Comparison of ENCODE assay signal across 26 mouse cellular contexts in the genomic region with DNA sequence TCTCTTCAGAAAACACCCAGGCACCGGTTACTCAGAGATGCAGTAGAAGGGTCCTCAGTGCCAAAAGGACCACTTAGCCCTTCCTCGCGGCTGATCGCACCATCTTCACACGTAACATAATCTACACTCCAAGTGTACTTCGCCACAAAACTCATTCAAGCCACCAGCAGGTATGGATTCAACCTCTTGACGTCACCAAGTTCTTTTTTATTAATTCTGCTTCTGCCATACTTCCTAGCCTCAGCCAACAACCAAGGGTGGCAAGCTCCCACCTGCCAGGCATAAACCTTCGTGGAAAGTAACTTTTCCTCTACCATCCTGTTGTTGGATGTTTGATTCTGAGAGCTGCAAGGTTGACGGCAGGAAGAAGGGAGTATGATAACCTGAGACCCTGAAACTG. TPM values are rescaled to one million over a fixed set of nuclear protein-coding genes. Genes with fewer than 3 reads are reported as not detected.
DNase-seq lines count a peak whose midpoint lies in the region; ATAC-seq and TF ChIP-seq lines count a peak whose summit lies in the region.
"Had no signal": no experiment of that assay in that cellular context is flagged by ENCODE, and none has a peak within 500 bp of the region (broad histone marks: within the 10 kb centered on the region; RNA-seq: fewer than 3 reads in every experiment).

No protein-coding gene starts in this region.

- no peak overlapping the region for H3K4me3 ChIP-seq in gastrocnemius, adult 2 months
- H3K4me3 ChIP-seq in midbrain, embryonic 11.5 days (ENCODE audit: low read depth, low read length): no peak overlapping the region
- H3K4me3 ChIP-seq in midbrain, embryonic 13.5 days (replicated peaks): no peak overlapping the region
- H3K4me3 ChIP-seq: embryonic facial prominence, embryonic 10.5 days; embryonic facial prominence, embryonic 12.5 days; forebrain, embryonic 13.5 days; forebrain, embryonic 15.5 days had no signal

- H3K27ac ChIP-seq in gastrocnemius, adult 2 months: peak overlapping the region; percentile 81
- H3K27ac ChIP-seq in midbrain, embryonic 11.5 days (ENCODE audit: low read depth, low read length): no peak overlapping the region
- no peak overlapping the region for H3K27ac ChIP-seq in midbrain, embryonic 13.5 days
- H3K27ac ChIP-seq: embryonic facial prominence, embryonic 10.5 days; embryonic facial prominence, embryonic 12.5 days; forebrain, embryonic 13.5 days; forebrain, embryonic 15.5 days had no signal

- 92% methylated on average over 9 of the region's 9 CpGs for WGBS in midbrain, embryonic 11.5 days
- WGBS in midbrain, embryonic 13.5 days: 95% methylated on average over 9 of the region's 9 CpGs

- no peak for ATAC-seq in midbrain, embryonic 11.5 days (ENCODE audit: low FRiP score)
- no peak for ATAC-seq in midbrain, embryonic 13.5 days
- ATAC-seq: CD4-positive, CD25-positive, alpha-beta regulatory T cell, adult 4 months; Patski had no signal

- TF ChIP-seq CTCF in gastrocnemius, adult 2 months (IDR thresholded peaks at IDR 0.05): no peak

- H3K27me3 ChIP-seq in midbrain, embryonic 11.5 days (ENCODE audit: control insufficient read depth, insufficient read depth, low read length): no peaks in the 10 kb centered on the region
- no peaks in the 10 kb centered on the region for H3K27me3 ChIP-seq in midbrain, embryonic 13.5 days
- H3K27me3 ChIP-seq: CH12.LX; embryonic facial prominence, embryonic 12.5 days; forebrain, embryonic 13.5 days; forebrain, embryonic 15.5 days had no signal

- intact Hi-C loops in gastrocnemius, adult 2 months (cut with DNase I): loop anchor here (5.0 kb wide), 1 partner anchor 106 kb away; no protein-coding TSS in a partner anchor

- no peaks in the 10 kb centered on the region for H3K9me3 ChIP-seq in midbrain, embryonic 11.5 days (ENCODE audit: control insufficient read depth, low read length)
- no peaks in the 10 kb centered on the region for H3K9me3 ChIP-seq in midbrain, embryonic 13.5 days
- H3K9me3 ChIP-seq: embryonic facial prominence, embryonic 10.5 days; embryonic facial prominence, embryonic 12.5 days; forebrain, embryonic 13.5 days; forebrain, embryonic 15.5 days; G1E had no signal

- H3K9ac ChIP-seq in midbrain, embryonic 11.5 days (ENCODE audit: low read length): no peak overlapping the region
- no peak overlapping the region for H3K9ac ChIP-seq in midbrain, embryonic 13.5 days (replicated peaks)
- H3K9ac ChIP-seq: embryonic facial prominence, embryonic 12.5 days; forebrain, embryonic 13.5 days; forebrain, embryonic 15.5 days had no signal

- no peaks in the 10 kb centered on the region for H3K36me3 ChIP-seq in midbrain, embryonic 11.5 days (ENCODE audit: control insufficient read depth, insufficient read depth, low read length)
- H3K36me3 ChIP-seq in midbrain, embryonic 13.5 days: no peaks in the 10 kb centered on the region
- H3K36me3 ChIP-seq: embryonic facial prominence, embryonic 10.5 days; embryonic facial prominence, embryonic 12.5 days; forebrain, embryonic 15.5 days; G1E had no signal

- no peaks in the 10 kb centered on the region for H3K4me1 ChIP-seq in midbrain, embryonic 11.5 days (ENCODE audit: control insufficient read depth, insufficient read depth, low read length)
- H3K4me1 ChIP-seq in midbrain, embryonic 13.5 days (replicated peaks): no peaks in the 10 kb centered on the region
- H3K4me1 ChIP-seq: forebrain, embryonic 13.5 days; forebrain, embryonic 15.5 days had no signal

- no peak overlapping the region for H3K4me2 ChIP-seq in midbrain, embryonic 11.5 days
- H3K4me2 ChIP-seq in midbrain, embryonic 13.5 days (replicated peaks): no peak overlapping the region
- H3K4me2 ChIP-seq: embryonic facial prominence, embryonic 12.5 days; forebrain, embryonic 13.5 days; forebrain, embryonic 15.5 days had no signal

- no peak for DNase-seq in gastrocnemius, adult 2 months
- no peak for DNase-seq in gastrocnemius, postnatal 4 days (ENCODE audit: low spot score in 2 of 2)
- peak; percentile 69 for DNase-seq in midbrain, embryonic 11.5 days (ENCODE audit: low spot score, missing footprints)
- DNase-seq in thymus, postnatal 4 days: peak; percentile 3
- DNase-seq in thymus, postnatal 36 days: no peak
- DNase-seq: adrenal gland, adult 8-10 months; adrenal gland, postnatal 14 days; adrenal gland, postnatal 36 days; B cell, adult 2 months; cerebellum, adult 11-12 months; cerebellum, adult 2 months; cerebellum, adult 9-10 months; cerebellum, postnatal 10 days had no signal

RNA-seq across cellular contexts. Expression of a gene that starts 28.1 kb away (rescaled TPM):
- total RNA-seq in gastrocnemius, adult 2 months (2021): not detected
- not detected for total RNA-seq in gastrocnemius, postnatal 4 days (2021)
- polyA plus RNA-seq in midbrain, embryonic 11.5 days (2014; fragmentation: Nextera tagmentation; extraction: Ambion mirVana): not detected in 2 replicates
- polyA plus RNA-seq in midbrain, embryonic 13.5 days (2015; fragmentation: Nextera tagmentation; extraction: Ambion mirVana): not detected in 2 replicates
- total RNA-seq: adrenal gland, adult 18-20 months; adrenal gland, adult 8-10 months; adrenal gland, postnatal 14 days; adrenal gland, postnatal 36 days; CH12.LX; G1E had no signal
- polyA plus RNA-seq: activated CD4-positive, CD25-positive, alpha-beta regulatory T cell, adult 4 months; cerebellum, adult 2 months; cortical plate, adult 2 months; embryonic facial prominence, embryonic 10.5 days; forebrain, embryonic 11.5 days; forebrain, embryonic 13.5 days; forebrain, embryonic 15.5 days; G1E; Patski had no signal

Comparison
In these comparisons a context has a peak if more than half of its experiments do, and no peak if none do; other contexts are left out.
1. DNase-seq: peak in midbrain, embryonic 11.5 days (single experiment) and thymus, postnatal 4 days (single experiment); none in gastrocnemius, adult 2 months (single experiment), gastrocnemius, postnatal 4 days (0 of 2) and thymus, postnatal 36 days (0 of 2).